Mouse (Mus musculus) liver, adult 2 months (tissue): Measurements from ENCODE around the gene Hivep2.

Source experiments
- CTCF ChIP-seq: fragments of 200-500 bp; IDR thresholded peaks from 2 replicates; pipeline ENCODE4 v1.5.1; 2011; ENCODE audit warnings: low read depth, low read length, control low read depth
- POLR2A ChIP-seq: fragments of 200-500 bp; IDR thresholded peaks from 2 replicates; pipeline ENCODE4 v1.6.1; 2011; ENCODE audit warnings: low read length, control low read depth; ENCODE audit not compliant: insufficient read depth; ENCODE audit errors: extremely low read depth

DNA sequence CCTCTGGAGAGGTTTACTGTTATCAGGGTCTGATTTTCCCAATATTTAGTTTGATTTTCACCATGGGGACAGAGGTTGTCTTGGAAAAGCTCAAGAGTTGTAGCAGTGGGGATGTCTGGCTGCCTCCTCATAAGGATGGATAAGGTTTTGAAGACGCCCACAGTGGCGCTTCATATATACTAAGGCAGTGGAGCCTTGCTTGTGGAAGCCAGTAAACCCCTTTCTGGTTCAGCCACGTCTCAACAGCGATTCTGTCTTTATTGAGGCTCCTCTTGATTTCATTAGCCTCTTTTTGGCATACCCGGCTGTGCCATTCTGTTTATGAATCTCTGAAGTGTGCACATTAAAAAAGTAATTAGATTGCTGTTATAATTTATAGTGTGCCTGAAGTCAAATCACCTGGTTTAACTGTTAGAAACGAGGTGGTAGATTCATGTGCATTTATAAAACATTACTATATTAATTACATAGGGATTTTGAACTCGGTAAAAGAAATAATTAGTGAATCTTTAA is 72.2 kb downstream of the Hivep2 start:
- no peak for TF ChIP-seq POLR2A
- TF ChIP-seq CTCF, result no peak
